Mouse (Mus musculus) heart, embryonic 12.5 days (tissue): Measurements from ENCODE around the gene Trim50. TPM values are rescaled to one million over a fixed set of nuclear protein-coding genes. Genes with fewer than 3 reads are reported as not detected.

Experiments
- ATAC-seq: fragments of 200-750 bp; cut with Nextera tagmentation; 2 replicates; pipeline ENCODE4 v1.8.0; 2017; ENCODE audit warnings: moderate TSS enrichment, moderate library complexity; ENCODE audit not compliant: insufficient number of reproducible peaks, low FRiP score
- H3K27ac ChIP-seq: fragments of 300-500 bp; sonication (generic); 2 replicates; pipeline ENCODE4 v1.5.1; 2016; ENCODE audit warnings: mild to moderate bottlenecking, moderate library complexity; ENCODE audit not compliant: poor library complexity, severe bottlenecking
- H3K27me3 ChIP-seq: fragments of 300-500 bp; sonication (generic); replicated peaks from 2 replicates; pipeline ENCODE4 v1.6.1; 2016; ENCODE audit warnings: mild to moderate bottlenecking, moderate library complexity
- H3K36me3 ChIP-seq: fragments of 300-500 bp; sonication (generic); 2 replicates; pipeline ENCODE4 v1.6.1; 2016; ENCODE audit warnings: mild to moderate bottlenecking, moderate library complexity
- H3K4me1 ChIP-seq: fragments of 300-500 bp; sonication (generic); replicated peaks from 2 replicates; pipeline ENCODE4 v1.6.1; 2016; ENCODE audit warnings: mild to moderate bottlenecking
- H3K4me2 ChIP-seq: fragments of 300-500 bp; sonication (generic); 2 replicates; pipeline ENCODE4 v1.6.1; 2016; ENCODE audit warnings: mild to moderate bottlenecking, moderate library complexity
- H3K4me3 ChIP-seq: fragments of 300-500 bp; sonication (generic); 2 replicates; pipeline ENCODE4 v1.5.1; 2016; ENCODE audit warnings: mild to moderate bottlenecking
- H3K9ac ChIP-seq: fragments of 300-500 bp; sonication (generic); 2 replicates; pipeline ENCODE4 v1.6.1; 2016; ENCODE audit warnings: mild to moderate bottlenecking, moderate library complexity
- H3K9me3 ChIP-seq: fragments of 300-500 bp; sonication (generic); replicated peaks from 2 replicates; pipeline ENCODE4 v1.6.1; 2016; ENCODE audit warnings: mild to moderate bottlenecking, moderate library complexity
- WGBS: fragments of 180-500 bp; shearing (Covaris S2); methylation state at CpG from one replicate; pipeline ENCODE4 v1.1.7; 2016; 5-methylcytosine and 5-hydroxymethylcytosine counted together
- polyA plus RNA-seq: library from polyadenylated mRNA; unstranded; fragments of >200 nt; fragmentation: Nextera tagmentation; extraction: Ambion mirVana; gene quantifications from 2 replicates; pipeline ENCODE4 v1.2.1, GENCODE M21; 2016

Gene Trim50
- polyA plus RNA-seq, 1 experiment from 2014 or later = not detected

GRCm38 (mm10) chr5:135369787-135370654 lies 16.9 kb downstream of the Trim50 start, which contains the start of gene Nsun5:
TSS of gene Nsun5 (plus strand) at chr5:135369953.
- under 1% methylated on average over 64 of the region's 64 CpGs for WGBS
- H3K4me1 ChIP-seq = peaks cover 13% of the 10 kb centered on the region
- ATAC-seq = peak; percentile 80
- peak within 1 kb of the TSS; percentile 92 for H3K9ac ChIP-seq
- H3K4me2 ChIP-seq = peak within 1 kb of the TSS; percentile 90
- peaks cover 12% of the 10 kb centered on the region; the same call in 1 of the 2 replicates for H3K27me3 ChIP-seq
- 0 out of 2 replicates have a peak, but pooled peaks cover 5% of the 10 kb centered on the region for H3K9me3 ChIP-seq
- H3K27ac ChIP-seq = peak within 1 kb of the TSS; percentile 58; the same call in 1 of the 2 replicates
- H3K36me3 ChIP-seq = peaks cover 35% of the 10 kb centered on the region
- H3K4me3 ChIP-seq = peak within 1 kb of the TSS; percentile 89

GRCm38 (mm10) chr5:135371195-135371594 lies 18.1 kb downstream of the Trim50 start:
- no peak overlapping the region for H3K27ac ChIP-seq
- H3K9ac ChIP-seq = peak overlapping the region; percentile 92; the same call in 1 of the 2 replicates
- H3K4me3 ChIP-seq = no peak overlapping the region
- 0 out of 2 replicates have a peak, but pooled peaks cover 7% of the 10 kb centered on the region for H3K27me3 ChIP-seq
- 91% methylated on average over 13 of the region's 13 CpGs for WGBS
- peaks cover 13% of the 10 kb centered on the region for H3K4me1 ChIP-seq
- ATAC-seq = no peak
- peaks cover 47% of the 10 kb centered on the region for H3K36me3 ChIP-seq
- 0 out of 2 replicates have a peak, but pooled peaks cover 5% of the 10 kb centered on the region for H3K9me3 ChIP-seq
- H3K4me2 ChIP-seq = no peak overlapping the region

- peaks cover 13% of the 10 kb centered on the region for H3K4me1 ChIP-seq
- 93% methylated on average over 5 of the region's 5 CpGs for WGBS
- no peaks in the 10 kb centered on the region for H3K27me3 ChIP-seq
- no peak overlapping the region for H3K4me2 ChIP-seq
- H3K27ac ChIP-seq = no peak overlapping the region
- H3K9ac ChIP-seq = no peak overlapping the region
- ATAC-seq = no peak
- H3K36me3 ChIP-seq = peaks cover 70% of the 10 kb centered on the region
- no peak overlapping the region for H3K4me3 ChIP-seq
- H3K9me3 ChIP-seq = 0 out of 2 replicates have a peak, but pooled peaks cover 5% of the 10 kb centered on the region
These were observed 20.5 kb downstream of the Trim50 start for GRCm38 (mm10) chr5:135373601-135374000.

- 68% methylated on average over 8 of the region's 8 CpGs for WGBS
- no peak overlapping the region for H3K4me2 ChIP-seq
- ATAC-seq = no peak
- 0 out of 2 replicates have a peak, but pooled peaks cover 5% of the 10 kb centered on the region for H3K9me3 ChIP-seq
- H3K9ac ChIP-seq = no peak overlapping the region
- H3K4me3 ChIP-seq = no peak overlapping the region
- no peaks in the 10 kb centered on the region for H3K27me3 ChIP-seq
- H3K27ac ChIP-seq = no peak overlapping the region
- H3K4me1 ChIP-seq = peaks cover 10% of the 10 kb centered on the region
- peaks cover 86% of the 10 kb centered on the region for H3K36me3 ChIP-seq
These were observed 22.1 kb downstream of the Trim50 start for GRCm38 (mm10) chr5:135375167-135375566.

DNA sequence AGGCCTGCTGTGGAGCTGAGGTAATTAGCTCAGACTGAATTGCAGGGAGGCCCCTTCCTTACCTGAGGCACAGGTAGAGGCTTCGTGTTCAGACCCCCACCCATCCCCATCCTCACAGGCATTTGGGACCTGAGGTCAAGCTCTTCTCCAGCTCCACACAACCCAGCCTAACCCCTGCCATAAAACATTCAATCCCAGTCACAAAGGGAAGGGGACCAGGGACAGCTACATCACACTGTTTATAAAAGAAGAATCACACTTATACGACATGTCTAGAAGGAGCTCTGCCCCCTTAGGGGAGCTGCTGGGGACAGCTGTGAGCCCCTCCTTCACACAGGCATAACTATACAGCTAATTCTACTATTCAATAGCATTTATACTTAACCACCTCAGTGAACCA lies 23.2 kb downstream of the Trim50 start:
- no peaks in the 10 kb centered on the region for H3K4me1 ChIP-seq

DNA sequence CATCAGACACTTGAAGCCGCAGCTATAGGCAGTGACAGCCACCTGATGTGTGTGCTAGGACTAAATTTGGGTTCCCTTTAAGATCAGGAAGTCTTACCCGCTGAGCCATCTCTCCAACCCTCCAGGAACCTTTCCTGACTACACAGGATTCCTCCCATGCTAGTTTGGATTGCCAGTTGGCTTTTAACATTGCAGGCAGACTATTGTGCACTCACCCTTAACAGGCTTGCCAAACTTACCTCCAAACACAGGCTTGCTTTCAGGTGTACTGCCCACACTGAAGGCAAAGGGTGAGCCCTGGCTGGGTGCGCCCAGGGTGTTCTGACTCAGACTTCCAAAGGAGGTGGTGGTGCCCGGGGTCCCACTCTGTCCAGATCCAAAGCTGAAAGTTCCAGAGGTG lies 27.6 kb downstream of the Trim50 start:
- WGBS = 96% methylated on average over 4 of the region's 4 CpGs
- Histone ChIP-seq H3K4me3 (no peak overlapping the region), H3K36me3 (peaks cover 99% of the 10 kb centered on the region), H3K9ac (no peak overlapping the region), H3K27ac (no peak overlapping the region), H3K4me1 (no peaks in the 10 kb centered on the region), H3K9me3 (no peaks in the 10 kb centered on the region), H3K4me2 (no peak overlapping the region), H3K27me3 (no peaks in the 10 kb centered on the region)
- no peak for ATAC-seq

More for the DNA sequence above, 23.2 kb downstream of the Trim50 start:
- Histone ChIP-seq H3K36me3 (peaks cover 96% of the 10 kb centered on the region), H3K27ac (no peak overlapping the region), H3K9ac (no peak overlapping the region), H3K27me3 (no peaks in the 10 kb centered on the region), H3K4me3 (no peak overlapping the region), H3K9me3 (0 out of 2 replicates have a peak, but pooled peaks cover 5% of the 10 kb centered on the region), H3K4me2 (no peak overlapping the region)
- no peak for ATAC-seq
- WGBS = 78% methylated on average over 2 of the region's 2 CpGs

GRCm38 (mm10) chr5:135381356-135381925 lies 28.3 kb downstream of the Trim50 start:
- H3K27me3 ChIP-seq = no peaks in the 10 kb centered on the region
- no peak overlapping the region for H3K27ac ChIP-seq
- 94% methylated on average over 10 of the region's 10 CpGs for WGBS
- no peak overlapping the region for H3K4me3 ChIP-seq
- H3K36me3 ChIP-seq = peaks cover 95% of the 10 kb centered on the region
- no peak overlapping the region for H3K9ac ChIP-seq
- no peaks in the 10 kb centered on the region for H3K4me1 ChIP-seq
- no peaks in the 10 kb centered on the region for H3K9me3 ChIP-seq
- no peak overlapping the region for H3K4me2 ChIP-seq
- no peak for ATAC-seq

- H3K36me3 ChIP-seq = peaks cover 96% of the 10 kb centered on the region
- H3K4me1 ChIP-seq = no peaks in the 10 kb centered on the region
- H3K9ac ChIP-seq = no peak overlapping the region
- no peaks in the 10 kb centered on the region for H3K9me3 ChIP-seq
- no peak overlapping the region for H3K4me2 ChIP-seq
- H3K27me3 ChIP-seq = no peaks in the 10 kb centered on the region
- no peak overlapping the region for H3K27ac ChIP-seq
- no peak for ATAC-seq
- no peak overlapping the region for H3K4me3 ChIP-seq
- WGBS = 87% methylated on average over 7 of the region's 7 CpGs
These were observed 29.7 kb downstream of the Trim50 start for GRCm38 (mm10) chr5:135382746-135383145.

GRCm38 (mm10) chr5:135383771-135384170 lies 30.7 kb downstream of the Trim50 start:
- Histone ChIP-seq H3K4me2 (no peak overlapping the region), H3K27me3 (no peaks in the 10 kb centered on the region), H3K36me3 (peaks cover 94% of the 10 kb centered on the region), H3K4me1 (no peaks in the 10 kb centered on the region), H3K9me3 (no peaks in the 10 kb centered on the region), H3K27ac (no peak overlapping the region), H3K4me3 (no peak overlapping the region), H3K9ac (no peak overlapping the region)
- no peak for ATAC-seq
- 77% methylated on average over 10 of the region's 10 CpGs for whole genome bisulfite sequencing

DNA sequence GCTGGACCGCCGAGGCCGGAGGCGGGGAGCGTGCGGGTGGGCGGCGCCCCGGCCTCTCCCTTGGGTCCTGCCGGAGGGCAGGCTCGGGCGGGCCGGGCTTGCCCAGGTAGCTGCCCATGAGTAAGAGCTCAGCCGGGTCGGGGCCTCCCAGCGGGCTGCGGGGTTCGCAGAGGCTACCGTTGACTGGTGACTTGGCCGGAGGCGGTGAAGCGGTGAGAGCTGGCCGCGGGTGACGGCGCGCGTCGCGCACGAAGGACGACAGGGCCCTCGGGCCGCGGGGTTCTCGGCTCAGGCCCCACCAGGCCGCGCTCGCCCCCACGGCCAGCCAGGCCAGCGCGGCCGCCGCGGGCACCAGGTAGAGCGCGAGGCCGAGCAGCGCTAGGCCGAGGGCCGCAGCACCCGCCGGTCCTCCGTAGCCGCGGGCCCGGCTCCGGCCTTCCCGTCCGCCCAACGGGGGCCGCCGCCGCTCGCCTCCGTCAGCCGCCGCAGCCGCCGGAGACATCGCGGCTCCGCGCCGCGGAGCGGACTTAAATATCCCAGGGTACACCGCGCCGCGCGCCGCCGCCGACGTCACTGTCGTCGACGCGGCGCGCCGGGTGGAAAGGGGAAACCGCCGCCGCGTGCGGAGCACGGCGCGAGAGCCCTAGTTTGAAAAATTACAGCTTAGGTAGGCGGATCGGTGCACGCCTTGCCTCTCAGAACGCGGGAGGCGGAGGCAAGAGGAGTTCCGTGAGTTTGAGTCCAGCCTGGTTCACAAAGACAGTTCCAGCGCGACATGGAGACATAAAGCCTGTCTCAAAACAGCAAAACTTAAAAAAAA lies 41.1 kb downstream of the Trim50 start, which contains the start of gene Pom121:
Pom121 (minus strand) TSS at position 543 of the 820 bp plus-strand sequence.
- H3K9ac ChIP-seq = peak within 1 kb of the TSS; percentile 95
- H3K4me2 ChIP-seq = peak within 1 kb of the TSS; percentile 79
- peaks cover 18% of the 10 kb centered on the region for H3K4me1 ChIP-seq
- H3K9me3 ChIP-seq = no peaks in the 10 kb centered on the region
- no peaks in the 10 kb centered on the region for H3K27me3 ChIP-seq
- H3K36me3 ChIP-seq = peaks cover 32% of the 10 kb centered on the region
- peak; percentile 89 for ATAC-seq
- H3K27ac ChIP-seq = peak within 1 kb of the TSS; percentile 82
- WGBS = under 1% methylated on average over 107 of the region's 110 CpGs
- peak within 1 kb of the TSS; percentile 88 for H3K4me3 ChIP-seq
